Mouse (Mus musculus) limb, embryonic 13.5 days (tissue): Measurements from ENCODE around the gene Bola2. TPM values are rescaled to one million over a fixed set of nuclear protein-coding genes. Genes with fewer than 3 reads are reported as not detected.
"Not testable (repeated sequence)": the region's sequence is repeated elsewhere in the genome, so short reads cannot be mapped to it uniquely, and the experiment has no call there.

ENCODE experiments used
- ATAC-seq: fragments of 200-750 bp; cut with Nextera tagmentation; 2 replicates; pipeline ENCODE4 v1.8.0; 2017; ENCODE audit warnings: low read depth, moderate number of reproducible peaks, moderate TSS enrichment; ENCODE audit not compliant: low FRiP score
- H3K27ac ChIP-seq: fragments of 300-500 bp; sonication (generic); 2 replicates; pipeline ENCODE4 v1.5.1; 2015; ENCODE audit warnings: inconsistent platforms, mild to moderate bottlenecking, moderate library complexity
- H3K27me3 ChIP-seq: fragments of 300-500 bp; sonication (generic); 2 replicates; pipeline ENCODE4 v1.6.1; 2015; ENCODE audit warnings: mild to moderate bottlenecking, inconsistent platforms
- H3K36me3 ChIP-seq: fragments of 300-500 bp; sonication (generic); 2 replicates; pipeline ENCODE4 v1.6.1; 2015; ENCODE audit warnings: inconsistent platforms, mild to moderate bottlenecking, moderate library complexity
- H3K4me1 ChIP-seq: fragments of 300-500 bp; sonication (generic); 2 replicates; pipeline ENCODE4 v1.6.1; 2015; ENCODE audit warnings: inconsistent platforms
- H3K4me2 ChIP-seq: fragments of 300-500 bp; sonication (generic); replicated peaks from 2 replicates; pipeline ENCODE4 v1.6.1; 2015; ENCODE audit warnings: inconsistent platforms, mild to moderate bottlenecking, moderate library complexity
- H3K4me3 ChIP-seq: fragments of 300-500 bp; sonication (generic); 2 replicates; pipeline ENCODE4 v1.5.1; 2015; ENCODE audit warnings: moderate library complexity, mild to moderate bottlenecking, inconsistent platforms
- H3K9ac ChIP-seq: fragments of 300-500 bp; sonication (generic); 2 replicates; pipeline ENCODE4 v1.6.1; 2015; ENCODE audit warnings: mild to moderate bottlenecking, inconsistent platforms
- H3K9me3 ChIP-seq: fragments of 300-500 bp; sonication (generic); 2 replicates; pipeline ENCODE4 v1.6.1; 2016; ENCODE audit warnings: inconsistent platforms
- WGBS: fragments of 180-500 bp; shearing (Covaris S2); methylation state at CpG from one replicate; pipeline ENCODE4 v1.1.7; 2015; 5-methylcytosine and 5-hydroxymethylcytosine counted together
- polyA plus RNA-seq: library from polyadenylated mRNA; unstranded; fragments of >200 nt; fragmentation: Nextera tagmentation; extraction: Ambion mirVana; gene quantifications from 2 replicates; pipeline ENCODE4 v1.2.1, GENCODE M21; 2015

Gene Bola2
- polyA plus RNA-seq, 1 experiment from 2014 or later: 134 TPM

DNA sequence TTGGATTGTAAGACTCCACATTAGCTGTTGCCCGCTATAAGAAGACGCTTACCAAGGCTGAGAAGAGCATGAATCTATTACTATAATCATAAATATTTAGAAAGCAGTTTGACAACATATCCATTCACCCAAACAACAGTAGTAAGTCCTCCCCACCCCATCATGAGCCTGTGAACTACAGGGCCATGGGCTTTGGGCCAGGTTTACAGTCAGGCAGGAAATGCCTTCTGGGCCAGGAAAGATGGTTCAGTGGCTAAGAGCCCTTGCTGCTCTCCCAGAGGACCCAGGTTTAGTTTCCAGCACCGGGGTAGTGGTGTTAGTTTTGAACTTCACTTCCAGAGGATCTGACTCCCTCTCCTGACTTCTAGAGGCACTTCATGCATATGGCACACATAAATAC, 22.4 kb downstream of the Bola2 start:
- no peak for ATAC-seq

DNA sequence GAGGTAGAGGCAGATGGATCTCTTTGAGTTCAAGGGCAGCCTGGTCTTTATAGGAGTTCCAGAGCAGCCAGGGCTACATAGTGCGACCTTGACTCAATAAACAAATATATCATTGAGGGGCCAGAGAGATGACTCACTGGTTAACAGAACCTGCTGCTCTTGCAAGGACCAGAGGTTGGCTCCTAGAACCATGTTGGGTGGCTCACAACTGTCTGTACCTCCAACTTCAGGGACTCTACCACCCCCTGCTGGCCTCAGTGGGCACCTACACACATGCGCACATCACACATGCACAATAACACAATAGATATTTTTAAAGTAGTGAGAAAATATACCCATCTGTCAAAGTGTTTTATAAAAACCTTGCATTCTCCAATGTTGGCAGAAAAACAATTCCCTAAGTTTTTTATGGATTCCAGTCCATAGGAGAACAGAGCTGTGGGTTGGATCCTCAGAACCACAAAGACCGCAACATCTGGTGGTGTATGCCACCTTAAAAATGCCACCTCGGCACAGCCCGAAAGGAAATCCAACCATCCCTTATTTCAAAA, 23.7 kb downstream of the Bola2 start:
- 95% methylated on average over 5 of the region's 5 CpGs for WGBS
- no peak overlapping the region for H3K27ac ChIP-seq
- H3K9ac ChIP-seq: no peak overlapping the region
- H3K4me1 ChIP-seq: no peaks in the 10 kb centered on the region
- no peak overlapping the region for H3K4me3 ChIP-seq
- H3K9me3 ChIP-seq: 0 out of 2 replicates have a peak, but pooled peaks cover 5% of the 10 kb centered on the region
- H3K36me3 ChIP-seq: no peaks in the 10 kb centered on the region
- no peak for ATAC-seq
- H3K27me3 ChIP-seq: no peaks in the 10 kb centered on the region
- H3K4me2 ChIP-seq: no peak overlapping the region

More for the DNA sequence above, 22.4 kb downstream of the Bola2 start:
- H3K9ac ChIP-seq: no peak overlapping the region
- no peaks in the 10 kb centered on the region for H3K9me3 ChIP-seq
- H3K27ac ChIP-seq: no peak overlapping the region
- no peaks in the 10 kb centered on the region for H3K4me1 ChIP-seq
- H3K4me2 ChIP-seq: no peak overlapping the region
- WGBS: 89% methylated on average over 3 of the region's 3 CpGs
- no peaks in the 10 kb centered on the region for H3K27me3 ChIP-seq
- no peaks in the 10 kb centered on the region for H3K36me3 ChIP-seq
- H3K4me3 ChIP-seq: no peak overlapping the region

DNA sequence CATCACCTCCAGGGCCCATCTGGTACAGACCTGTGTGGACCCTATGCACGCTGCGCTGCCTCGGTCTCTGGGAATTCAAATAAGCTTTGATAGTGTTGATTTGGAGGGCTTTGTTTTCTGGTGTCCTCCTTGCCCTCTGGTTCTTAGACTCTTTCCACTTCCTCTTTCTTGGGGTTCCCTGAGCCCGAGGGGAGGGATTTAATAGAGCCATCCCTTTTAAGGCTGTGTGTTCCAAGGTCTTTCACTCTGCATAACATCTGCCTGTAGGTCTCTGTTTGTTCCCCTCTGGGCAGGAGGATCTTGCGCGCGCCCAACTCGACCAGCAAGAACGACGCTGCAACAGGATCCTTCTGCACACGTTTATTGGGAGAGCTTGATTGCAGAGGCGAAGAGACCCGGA, 26.4 kb downstream of the Bola2 start:
- 85% methylated on average over 13 of the region's 13 CpGs for WGBS
- H3K27me3 ChIP-seq: no peaks in the 10 kb centered on the region

DNA sequence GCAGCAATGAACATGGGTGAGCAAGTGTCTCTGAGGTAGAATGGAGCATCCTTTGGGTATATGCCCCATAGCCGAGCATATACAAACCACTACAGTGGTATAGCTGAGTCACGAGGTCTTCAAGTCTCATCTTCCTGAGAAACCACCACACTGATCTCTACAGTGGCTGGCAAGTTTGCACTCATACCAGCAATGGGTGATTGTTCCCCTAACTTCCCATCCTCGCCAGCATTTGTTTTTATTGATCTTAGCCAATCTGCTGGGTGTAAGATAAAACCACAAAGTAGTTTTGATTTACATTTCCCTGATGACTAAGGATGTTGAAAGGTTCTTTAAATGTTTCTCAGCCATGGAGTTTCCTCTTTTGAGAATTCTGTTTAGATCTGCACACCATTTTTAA, 29.9 kb downstream of the Bola2 start:
- Histone ChIP-seq H3K4me1 (no peaks in the 10 kb centered on the region), H3K9me3 (0 out of 2 replicates have a peak, but pooled peaks cover 5% of the 10 kb centered on the region), H3K27ac (no peak overlapping the region), H3K9ac (no peak overlapping the region), H3K4me3 (no peak overlapping the region), H3K27me3 (no peaks in the 10 kb centered on the region), H3K4me2 (no peak overlapping the region), H3K36me3 (no peaks in the 10 kb centered on the region)
- no peak for ATAC-seq
- 71% methylated on average over 3 of the region's 3 CpGs for WGBS

More for the DNA sequence above, 26.4 kb downstream of the Bola2 start:
- Histone ChIP-seq H3K9me3 (0 out of 2 replicates have a peak, but pooled peaks cover 5% of the 10 kb centered on the region), H3K4me3 (no peak overlapping the region), H3K9ac (no peak overlapping the region), H3K4me2 (no peak overlapping the region), H3K27ac (no peak overlapping the region), H3K4me1 (no peaks in the 10 kb centered on the region), H3K36me3 (no peaks in the 10 kb centered on the region)
- no peak for ATAC-seq

DNA sequence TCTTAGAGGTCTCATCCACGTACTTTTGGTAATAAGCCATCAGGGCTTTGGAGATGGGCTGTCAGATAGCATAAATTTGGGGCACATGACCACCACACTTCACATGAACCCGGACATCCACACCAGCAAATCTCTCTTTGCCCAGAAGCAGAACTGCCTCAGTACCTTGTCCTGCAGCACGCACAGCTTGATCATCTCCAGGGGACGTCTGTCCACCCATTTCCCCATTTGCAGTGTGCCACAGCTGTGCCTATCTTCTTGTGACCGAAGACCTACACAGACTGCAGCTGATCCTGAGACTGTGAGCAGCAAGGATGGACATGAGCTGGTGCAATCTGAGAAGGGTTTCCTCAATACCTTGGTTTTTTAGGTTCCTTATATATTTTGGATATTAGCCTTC, 30.5 kb downstream of the Bola2 start:
- Histone ChIP-seq H3K9me3 (0 out of 2 replicates have a peak, but pooled peaks cover 5% of the 10 kb centered on the region), H3K27me3 (no peaks in the 10 kb centered on the region), H3K36me3 (no peaks in the 10 kb centered on the region), H3K4me1 (no peaks in the 10 kb centered on the region), H3K27ac (no peak overlapping the region), H3K4me3 (no peak overlapping the region), H3K4me2 (no peak overlapping the region), H3K9ac (no peak overlapping the region)
- no peak for ATAC-seq
- WGBS: 77% methylated on average over 5 of the region's 5 CpGs

DNA sequence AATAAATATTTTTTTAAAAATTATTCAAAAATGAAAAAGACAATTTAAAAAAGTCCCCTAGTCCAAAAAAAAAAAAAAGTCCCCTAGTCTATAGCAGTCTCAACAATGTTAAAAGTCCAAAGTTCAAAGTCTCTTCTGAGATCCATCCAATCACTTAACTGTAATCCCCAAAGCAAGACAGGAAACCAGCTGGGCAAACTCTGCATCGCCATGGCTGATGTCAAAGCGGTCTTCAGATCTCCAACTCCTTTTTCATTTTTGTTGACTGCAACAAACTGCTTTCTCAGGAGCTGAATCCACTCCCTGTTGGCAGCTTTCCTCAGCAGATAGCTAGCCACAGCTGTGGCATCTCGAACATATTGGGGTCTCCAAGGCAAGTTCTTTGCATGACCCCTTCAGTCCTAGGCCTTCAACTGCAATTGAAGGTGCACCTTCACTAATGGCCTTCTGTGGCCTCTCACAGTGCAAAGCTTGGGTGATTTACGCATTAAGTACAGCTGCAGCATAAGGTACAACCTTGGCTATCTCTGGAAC, 35.1 kb downstream of the Bola2 start:
- not testable (repeated sequence) for H3K36me3 ChIP-seq, H3K4me2 ChIP-seq, H3K4me1 ChIP-seq, H3K4me3 ChIP-seq, H3K9me3 ChIP-seq, H3K27me3 ChIP-seq, H3K9ac ChIP-seq, ATAC-seq, H3K27ac ChIP-seq
- WGBS: 82% methylated on average over 4 of the region's 4 CpGs

DNA sequence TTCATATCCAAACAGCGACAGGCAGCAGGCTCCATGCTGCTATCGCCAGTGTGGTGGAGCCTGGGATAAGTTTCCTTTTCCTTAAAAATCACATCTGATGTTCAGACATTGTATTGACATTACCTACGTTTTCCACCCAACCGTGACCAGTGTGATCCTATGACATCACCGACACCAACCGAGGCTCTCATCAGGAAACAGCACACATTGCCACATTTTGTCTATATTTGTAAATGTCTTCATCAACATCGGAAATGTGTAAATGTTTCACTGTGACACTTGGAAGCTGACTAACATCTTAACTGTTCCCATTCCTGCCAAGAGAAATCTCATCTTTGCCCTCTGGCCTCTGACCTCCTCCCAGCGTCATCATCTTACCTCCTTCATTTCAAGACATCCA, 40.9 kb downstream of the Bola2 start:
- no peak for ATAC-seq
- 82% methylated on average over 8 of the region's 8 CpGs for WGBS

DNA sequence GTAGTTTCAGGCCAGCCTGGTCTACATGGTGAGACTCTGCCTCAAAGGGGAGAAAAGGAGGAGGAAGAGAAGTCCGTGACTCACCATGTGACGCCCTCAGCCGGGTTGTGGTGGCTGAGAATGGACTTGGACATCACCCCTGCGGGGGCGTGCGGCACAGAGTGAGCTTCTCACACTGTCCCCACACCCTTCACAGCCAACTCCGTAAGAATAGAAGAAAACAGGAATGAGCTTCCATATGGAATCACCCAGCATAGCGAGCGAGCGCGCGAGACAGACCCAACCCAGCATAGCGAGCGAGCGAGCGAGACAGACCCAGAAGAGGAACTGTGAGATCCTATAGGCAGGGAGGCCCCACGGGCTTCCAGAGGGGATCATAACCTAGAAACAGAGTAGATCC, 44.4 kb downstream of the Bola2 start:
- WGBS: 83% methylated on average over 17 of the region's 17 CpGs
- H3K27ac ChIP-seq: no peak overlapping the region
- H3K36me3 ChIP-seq: no peaks in the 10 kb centered on the region
- H3K4me3 ChIP-seq: no peak overlapping the region
- H3K4me1 ChIP-seq: 0 out of 2 replicates have a peak, but pooled peaks cover 4% of the 10 kb centered on the region
- H3K9ac ChIP-seq: no peak overlapping the region
- no peak overlapping the region for H3K4me2 ChIP-seq
- no peaks in the 10 kb centered on the region for H3K27me3 ChIP-seq
- no peak for ATAC-seq
- H3K9me3 ChIP-seq: no peaks in the 10 kb centered on the region

More for the DNA sequence above, 40.9 kb downstream of the Bola2 start:
- Histone ChIP-seq H3K27me3 (no peaks in the 10 kb centered on the region), H3K27ac (no peak overlapping the region), H3K36me3 (no peaks in the 10 kb centered on the region), H3K9ac (no peak overlapping the region), H3K4me3 (no peak overlapping the region), H3K9me3 (no peaks in the 10 kb centered on the region), H3K4me2 (no peak overlapping the region), H3K4me1 (0 out of 2 replicates have a peak, but pooled peaks cover 3% of the 10 kb centered on the region)

DNA sequence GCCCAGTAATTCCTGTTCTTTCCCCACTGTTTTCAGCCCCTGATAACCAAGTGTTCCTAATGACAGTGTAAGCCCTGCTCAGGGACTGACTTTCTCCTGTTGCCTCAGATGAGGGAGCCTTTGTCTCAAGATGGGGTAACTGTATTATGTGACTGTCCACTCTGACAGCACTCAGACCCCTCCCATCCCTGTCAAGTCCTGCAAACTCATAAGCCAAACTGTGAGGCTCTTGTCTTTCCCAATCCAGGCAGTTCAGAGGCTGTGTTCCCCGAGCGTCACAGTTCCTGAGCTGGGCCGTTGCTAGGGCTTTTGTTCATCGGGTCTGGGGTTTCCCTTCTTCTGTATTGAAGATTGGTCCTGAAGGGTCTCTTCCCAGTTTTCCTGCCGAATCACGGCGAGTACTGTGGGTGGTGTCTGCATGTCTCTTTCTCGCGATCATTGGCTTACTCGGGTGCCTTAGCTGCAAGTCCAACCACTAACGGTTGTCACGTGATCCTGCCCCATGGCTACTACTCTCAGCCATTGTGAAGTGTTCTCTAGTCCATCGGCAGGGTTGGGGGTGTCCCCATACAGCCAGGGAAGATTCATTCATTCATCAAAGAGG, 45.0 kb downstream of the Bola2 start:
- Histone ChIP-seq H3K36me3 (no peaks in the 10 kb centered on the region), H3K9me3 (no peaks in the 10 kb centered on the region), H3K27ac (no peak overlapping the region), H3K4me3 (no peak overlapping the region), H3K27me3 (no peaks in the 10 kb centered on the region), H3K4me1 (0 out of 2 replicates have a peak, but pooled peaks cover 6% of the 10 kb centered on the region), H3K4me2 (no peak overlapping the region), H3K9ac (no peak overlapping the region)
- 87% methylated on average over 13 of the region's 13 CpGs for WGBS
- ATAC-seq: no peak

DNA sequence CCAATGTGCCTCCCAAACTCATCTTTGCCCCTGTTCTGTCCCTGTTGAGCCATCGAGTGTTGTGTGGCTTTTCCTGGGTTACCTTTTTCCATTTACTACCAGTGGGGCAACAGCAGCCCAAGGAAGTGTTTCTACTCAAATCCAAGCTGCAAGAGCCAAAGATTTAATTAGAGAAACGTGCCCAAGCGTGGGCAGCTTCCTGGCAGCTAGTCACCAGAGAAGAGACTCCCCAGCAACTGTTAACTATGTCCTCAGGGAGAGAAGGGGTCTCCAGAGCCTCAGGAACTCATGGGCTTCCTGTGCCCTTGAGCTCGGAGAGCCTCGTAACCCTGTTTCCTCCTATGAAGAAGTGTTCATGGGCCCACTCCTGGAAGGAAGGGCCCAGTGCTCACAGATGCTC, 45.8 kb downstream of the Bola2 start:
- H3K4me3 ChIP-seq: no peak overlapping the region
- no peak overlapping the region for H3K4me2 ChIP-seq
- H3K9ac ChIP-seq: no peak overlapping the region
- H3K36me3 ChIP-seq: no peaks in the 10 kb centered on the region
- 0 out of 2 replicates have a peak, but pooled peaks cover 6% of the 10 kb centered on the region for H3K4me1 ChIP-seq
- H3K9me3 ChIP-seq: no peaks in the 10 kb centered on the region
- H3K27me3 ChIP-seq: no peaks in the 10 kb centered on the region
- WGBS: 56% methylated on average over 5 of the region's 5 CpGs
- ATAC-seq: no peak
- H3K27ac ChIP-seq: no peak overlapping the region

DNA sequence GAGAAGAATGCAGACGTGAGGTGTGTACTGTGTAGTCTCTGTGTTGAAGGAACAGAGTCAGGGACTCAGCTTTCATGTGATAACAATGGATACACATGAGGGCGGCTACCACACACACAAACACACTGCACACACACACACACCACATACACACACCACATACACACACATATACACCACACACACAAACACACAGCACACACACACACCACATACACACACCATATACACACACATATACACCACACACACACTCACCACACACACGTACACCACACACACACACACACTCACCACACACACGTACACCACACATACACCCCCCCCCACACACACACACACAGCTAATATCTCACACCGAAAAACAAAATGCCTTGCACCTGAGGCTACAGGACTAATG, 46.3 kb downstream of the Bola2 start:
- H3K9me3 ChIP-seq: no peaks in the 10 kb centered on the region
- H3K4me3 ChIP-seq: no peak overlapping the region
- no peaks in the 10 kb centered on the region for H3K36me3 ChIP-seq
- 0 out of 2 replicates have a peak, but pooled peaks cover 7% of the 10 kb centered on the region for H3K4me1 ChIP-seq
- H3K27ac ChIP-seq: no peak overlapping the region
- 83% methylated on average over 5 of the region's 5 CpGs for WGBS
- H3K4me2 ChIP-seq: no peak overlapping the region
- ATAC-seq: no peak
- no peak overlapping the region for H3K9ac ChIP-seq
- H3K27me3 ChIP-seq: no peaks in the 10 kb centered on the region

DNA sequence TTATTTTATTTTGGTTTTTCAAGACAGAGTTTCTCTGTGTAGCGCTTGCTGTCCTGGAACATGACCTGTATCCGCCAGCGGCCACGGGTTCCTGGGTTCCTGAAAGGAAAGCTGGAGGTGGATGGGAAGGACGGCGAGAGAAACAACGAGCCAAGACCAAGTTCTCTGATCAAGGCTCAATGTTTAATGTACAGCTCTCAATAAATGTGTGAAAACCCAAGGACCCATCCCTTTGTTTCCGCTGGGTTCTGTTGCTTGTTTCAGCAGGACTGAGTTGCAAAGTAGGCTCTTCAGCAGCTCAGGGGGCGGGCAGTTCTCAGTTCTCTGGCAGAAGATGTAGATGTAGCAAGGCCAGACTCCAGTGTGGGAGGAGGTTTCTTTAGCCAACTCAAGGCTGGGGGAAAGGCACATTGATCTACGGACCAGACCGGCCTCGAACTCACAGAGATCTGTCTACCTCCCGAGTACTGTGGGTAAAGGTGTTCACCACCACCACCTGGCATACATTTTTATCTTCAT, 46.8 kb downstream of the Bola2 start:
- H3K4me1 ChIP-seq: peaks cover 13% of the 10 kb centered on the region; the same call in 1 of the 2 replicates
- H3K9me3 ChIP-seq: no peaks in the 10 kb centered on the region
- H3K27ac ChIP-seq: no peak overlapping the region
- 92% methylated on average over 13 of the region's 13 CpGs for WGBS
- H3K36me3 ChIP-seq: no peaks in the 10 kb centered on the region
- H3K27me3 ChIP-seq: no peaks in the 10 kb centered on the region
- ATAC-seq: no peak
- no peak overlapping the region for H3K4me2 ChIP-seq
- H3K4me3 ChIP-seq: no peak overlapping the region
- no peak overlapping the region for H3K9ac ChIP-seq
